Mouse (Mus musculus): ENCODE measurements around the gene Dnajc10.

Gene Dnajc10

GRCm38 (mm10) chr2:80354531-80354930 is 39.3 kb downstream of the Dnajc10 start:
- DNase-seq = no peak

- DNase-seq = peak in 1 of 2 experiments; percentile 16
These were observed 41.5 kb downstream of the Dnajc10 start for GRCm38 (mm10) chr2:80356656-80357231.

- DNase-seq = no peak
These were observed 56.2 kb downstream of the Dnajc10 start for GRCm38 (mm10) chr2:80371458-80371857.

- no peak for DNase-seq
These were observed 59.6 kb downstream of the Dnajc10 start for GRCm38 (mm10) chr2:80374892-80375291.

- DNase-seq = no peak
These were observed 64.6 kb downstream of the Dnajc10 start for GRCm38 (mm10) chr2:80379848-80380247.

- DNase-seq = no peak
These were observed 69.2 kb downstream of the Dnajc10 start for GRCm38 (mm10) chr2:80384447-80384846.

GRCm38 (mm10) chr2:80386255-80386654 is 71.0 kb downstream of the Dnajc10 start:
- DNase-seq = no peak

- DNase-seq = no peak
These were observed 72.4 kb downstream of the Dnajc10 start for GRCm38 (mm10) chr2:80387668-80388067.

GRCm38 (mm10) chr2:80388341-80388740 is 73.1 kb downstream of the Dnajc10 start:
- DNase-seq = no peak

GRCm38 (mm10) chr2:80396057-80396456 is 80.8 kb downstream of the Dnajc10 start:
- no peak for DNase-seq

GRCm38 (mm10) chr2:80396864-80397263 is 81.6 kb downstream of the Dnajc10 start:
- no peak for DNase-seq

GRCm38 (mm10) chr2:80398595-80399099 is 83.4 kb downstream of the Dnajc10 start:
- no peak for DNase-seq

Measured in kidney, postnatal 36 days (tissue).